Mouse (Mus musculus): Measurements from ENCODE around the gene C1qtnf5.
"Not testable (repeated sequence)": the region's sequence is repeated elsewhere in the genome, so short reads cannot be mapped to it uniquely, and the experiment has no call there.

The C1qtnf5 gene

DNA sequence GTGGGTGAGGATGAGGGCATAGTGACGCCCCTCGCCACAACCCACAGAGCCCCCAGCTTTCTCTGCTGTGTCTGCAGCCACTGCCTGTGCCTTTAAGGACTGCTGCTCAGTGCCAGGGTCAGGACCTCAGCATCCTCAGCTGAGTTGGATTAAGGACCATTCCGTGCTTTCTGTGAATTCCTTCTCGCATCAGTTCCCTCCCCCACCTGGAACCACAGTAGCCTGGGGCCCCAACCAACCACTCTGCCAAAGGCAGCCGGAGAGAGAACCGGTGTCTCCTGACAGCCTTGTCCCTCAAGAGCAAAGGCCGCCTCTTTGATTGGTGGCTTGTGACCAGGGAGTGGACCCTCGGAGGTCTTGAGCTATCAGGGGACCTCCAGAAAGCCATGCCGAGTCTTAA lies 5.6 kb upstream of the C1qtnf5 start, which contains the start of gene Mfrp:
Mfrp (plus strand) TSS at position 240 of the 400 bp plus-strand sequence.
- no peak for ATAC-seq (ENCODE audit: insufficient number of reproducible peaks, low FRiP score, low TSS enrichment)

DNA sequence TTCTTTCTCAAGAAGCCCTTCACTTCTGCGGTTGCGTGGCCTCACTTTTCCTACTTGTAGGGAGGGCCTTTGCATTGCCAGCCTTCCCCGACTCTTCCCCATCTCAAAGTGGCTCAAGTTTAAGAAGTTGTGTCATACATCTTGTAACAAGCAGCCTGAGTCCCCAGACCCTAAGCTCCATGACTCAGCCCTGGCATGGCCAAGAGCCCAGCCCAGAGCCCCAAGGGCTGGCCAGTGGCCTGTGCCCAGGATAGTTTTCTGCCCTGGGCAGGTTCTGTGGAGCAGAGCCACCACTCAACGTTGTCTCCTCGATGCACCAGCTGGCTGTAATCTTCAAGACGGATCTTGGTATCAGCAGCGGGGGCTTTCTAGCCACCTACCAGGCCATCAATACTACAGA lies 2.2 kb upstream of the C1qtnf5 start:
- no peak for ATAC-seq (ENCODE audit: insufficient number of reproducible peaks, low FRiP score, low TSS enrichment)

DNA sequence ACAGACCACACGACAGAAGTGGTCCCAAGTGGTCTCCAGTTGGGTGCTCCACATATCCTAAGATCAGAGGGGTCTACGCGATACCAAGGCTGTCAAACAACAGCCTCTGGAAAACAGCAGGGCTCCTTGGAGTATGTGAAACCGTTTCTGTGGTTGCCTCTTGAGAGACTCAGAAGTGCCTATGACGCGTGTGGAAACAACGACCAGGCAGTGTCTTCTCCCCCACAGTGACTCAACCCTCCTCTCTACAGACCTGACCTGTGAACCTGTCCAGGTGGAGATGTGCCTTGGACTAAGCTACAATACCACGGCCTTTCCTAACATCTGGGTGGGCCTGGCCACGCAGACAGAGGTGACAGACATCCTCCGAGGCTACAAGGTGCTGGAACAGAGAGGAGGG lies 1.3 kb upstream of the C1qtnf5 start:
- ATAC-seq (ENCODE audit: insufficient number of reproducible peaks, low FRiP score, low TSS enrichment) = no peak

DNA sequence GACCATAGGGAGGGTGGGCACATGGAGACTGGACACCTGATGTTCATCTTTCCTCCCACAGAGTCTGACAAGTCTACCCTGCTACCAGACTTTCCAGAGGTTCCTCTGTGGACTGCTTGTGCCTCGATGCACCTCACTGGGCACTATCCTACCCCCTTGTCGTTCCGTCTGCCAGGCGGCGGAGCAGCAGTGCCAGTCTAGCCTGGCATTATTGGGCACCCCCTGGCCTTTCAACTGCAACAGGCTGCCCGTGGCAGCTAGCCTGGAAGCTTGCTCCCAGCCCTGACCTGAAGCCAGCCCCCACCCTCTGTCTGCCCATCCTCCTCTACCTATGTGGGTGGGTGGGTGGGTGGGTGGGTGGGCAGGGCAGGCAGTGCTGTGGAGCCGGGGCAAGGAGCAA lies 863 bp upstream of the C1qtnf5 start:
- no peak for ATAC-seq (ENCODE audit: insufficient number of reproducible peaks, low FRiP score, low TSS enrichment)

DNA sequence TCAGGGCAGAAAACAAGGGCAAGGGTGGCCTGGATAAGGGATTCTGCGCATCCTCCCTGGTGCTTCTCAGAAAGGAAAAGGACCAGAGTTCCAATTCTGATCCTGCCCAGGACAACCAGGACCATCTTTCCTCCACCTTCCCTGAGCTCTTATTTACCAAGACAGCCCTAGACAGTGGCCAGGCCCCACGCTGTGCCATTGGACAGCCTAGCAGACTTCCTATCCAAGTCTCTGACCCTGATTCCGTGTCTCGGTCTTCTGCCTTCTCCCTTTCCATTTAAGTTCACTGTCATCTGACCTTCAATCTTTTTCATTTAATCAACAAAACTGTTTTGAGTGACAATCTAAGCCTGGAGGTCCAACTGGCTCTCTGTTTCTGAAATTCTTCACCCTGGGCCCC lies 449 bp upstream of the C1qtnf5 start:
- no peak for ATAC-seq (ENCODE audit: insufficient number of reproducible peaks, low FRiP score, low TSS enrichment)

DNA sequence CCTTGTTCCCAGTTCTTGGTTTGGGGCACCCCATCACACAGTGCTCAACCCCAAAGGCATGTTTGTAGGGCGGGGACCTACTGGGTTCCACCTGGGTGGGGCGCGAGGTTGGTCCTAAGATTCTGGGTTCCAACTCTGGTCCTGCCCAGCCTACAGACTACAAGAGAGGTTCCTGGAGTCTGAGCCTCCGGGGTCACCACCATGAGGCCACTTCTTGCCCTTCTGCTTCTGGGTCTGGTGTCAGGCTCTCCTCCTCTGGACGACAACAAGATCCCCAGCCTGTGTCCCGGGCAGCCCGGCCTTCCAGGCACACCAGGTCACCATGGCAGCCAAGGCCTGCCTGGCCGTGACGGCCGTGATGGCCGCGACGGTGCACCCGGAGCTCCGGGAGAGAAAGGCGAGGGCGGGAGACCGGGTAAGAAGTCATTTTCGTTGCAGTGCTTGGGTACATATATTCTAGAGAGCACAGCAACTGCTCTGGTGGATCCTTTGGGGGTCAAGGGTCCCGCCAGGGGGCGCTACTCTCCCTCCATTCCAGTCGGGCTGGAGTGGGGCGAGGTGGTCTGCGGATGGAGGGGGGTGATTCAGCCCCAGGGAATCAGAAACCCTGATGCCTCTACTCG lies 623 bp downstream of the C1qtnf5 start:
- no peak for ATAC-seq (ENCODE audit: insufficient number of reproducible peaks, low FRiP score, low TSS enrichment)

DNA sequence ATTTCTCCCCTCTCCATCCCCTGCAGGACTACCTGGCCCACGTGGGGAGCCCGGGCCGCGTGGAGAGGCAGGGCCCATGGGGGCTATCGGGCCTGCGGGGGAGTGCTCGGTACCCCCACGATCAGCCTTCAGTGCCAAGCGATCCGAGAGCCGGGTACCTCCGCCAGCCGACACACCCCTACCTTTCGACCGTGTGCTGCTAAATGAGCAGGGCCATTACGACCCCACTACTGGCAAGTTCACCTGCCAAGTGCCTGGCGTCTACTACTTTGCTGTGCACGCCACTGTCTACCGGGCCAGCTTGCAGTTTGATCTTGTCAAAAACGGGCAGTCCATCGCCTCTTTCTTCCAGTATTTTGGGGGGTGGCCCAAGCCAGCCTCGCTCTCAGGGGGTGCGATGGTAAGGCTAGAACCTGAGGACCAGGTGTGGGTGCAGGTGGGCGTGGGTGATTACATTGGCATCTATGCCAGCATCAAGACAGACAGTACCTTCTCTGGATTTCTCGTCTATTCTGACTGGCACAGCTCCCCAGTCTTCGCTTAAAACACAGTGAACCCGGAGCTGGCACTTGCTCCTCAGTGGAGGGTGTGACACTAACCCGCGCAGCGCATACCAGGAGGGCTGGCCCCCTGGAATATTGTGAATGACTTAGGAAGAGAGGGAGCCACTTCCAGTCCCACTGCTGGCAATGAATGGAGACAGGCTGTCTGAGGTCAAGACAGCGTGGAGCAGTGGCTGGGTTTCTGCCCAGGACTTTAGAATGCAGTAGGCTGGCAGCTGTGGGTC lies 1.4 kb downstream of the C1qtnf5 start:
- ATAC-seq (ENCODE audit: insufficient number of reproducible peaks, low FRiP score, low TSS enrichment) = no peak

DNA sequence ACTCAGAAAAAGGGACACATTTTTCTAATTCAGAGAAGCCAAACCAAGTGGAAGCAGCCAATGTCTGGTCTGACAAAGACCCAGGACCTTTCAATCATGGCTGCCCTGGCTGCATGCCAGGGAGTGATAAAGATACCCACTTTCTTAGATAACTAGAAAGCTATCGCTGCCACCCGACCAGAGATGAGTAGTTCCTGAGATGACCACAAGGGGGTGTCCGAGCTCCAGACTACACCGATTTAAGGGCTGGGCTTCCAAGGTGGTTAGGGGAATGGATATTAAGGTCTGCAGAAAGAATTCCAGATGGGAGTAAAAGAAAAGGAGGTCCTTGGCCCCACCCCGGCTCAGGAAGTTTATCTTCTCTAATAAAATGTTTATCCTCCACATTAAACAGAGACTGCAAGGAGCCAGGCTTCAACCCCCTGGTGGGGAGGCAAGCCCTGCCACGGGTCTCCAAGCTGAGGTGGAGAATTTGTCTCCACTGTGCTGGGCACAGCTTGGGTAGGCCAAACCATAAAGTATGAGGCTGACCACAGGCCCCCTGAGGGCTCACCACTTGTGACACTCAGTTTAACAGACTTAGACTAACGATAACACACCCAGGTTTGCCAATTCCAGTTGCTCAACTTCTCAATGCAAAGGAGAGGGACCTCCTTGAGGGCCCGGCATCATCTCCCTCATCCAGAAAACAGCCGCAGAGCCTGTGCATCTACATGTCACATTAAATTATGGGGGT lies 2.5 kb downstream of the C1qtnf5 start:
- ATAC-seq (ENCODE audit: insufficient number of reproducible peaks, low FRiP score, low TSS enrichment) = no peak

DNA sequence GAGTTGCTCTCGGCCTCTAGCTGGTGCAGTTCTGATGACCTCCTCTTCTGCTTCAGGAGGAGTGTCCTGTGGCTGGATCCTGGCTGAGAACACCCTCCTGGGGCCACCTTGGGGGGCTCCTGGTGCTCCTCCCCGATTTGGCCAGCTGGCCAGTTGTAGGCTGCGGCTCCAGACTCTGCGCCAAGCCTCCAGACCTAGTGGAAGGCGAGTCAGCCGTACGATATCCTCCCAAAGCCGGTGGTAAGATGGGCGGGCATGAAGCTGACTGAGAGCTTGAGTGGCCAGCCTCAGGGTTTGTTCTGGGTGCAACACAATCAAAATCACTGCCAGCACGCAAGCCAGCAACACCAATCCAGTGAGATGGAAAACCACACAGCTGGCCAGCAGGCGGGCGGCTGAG lies 4.9 kb downstream of the C1qtnf5 start:
- ATAC-seq (ENCODE audit: insufficient number of reproducible peaks, low FRiP score, low TSS enrichment) = not testable (repeated sequence)

DNA sequence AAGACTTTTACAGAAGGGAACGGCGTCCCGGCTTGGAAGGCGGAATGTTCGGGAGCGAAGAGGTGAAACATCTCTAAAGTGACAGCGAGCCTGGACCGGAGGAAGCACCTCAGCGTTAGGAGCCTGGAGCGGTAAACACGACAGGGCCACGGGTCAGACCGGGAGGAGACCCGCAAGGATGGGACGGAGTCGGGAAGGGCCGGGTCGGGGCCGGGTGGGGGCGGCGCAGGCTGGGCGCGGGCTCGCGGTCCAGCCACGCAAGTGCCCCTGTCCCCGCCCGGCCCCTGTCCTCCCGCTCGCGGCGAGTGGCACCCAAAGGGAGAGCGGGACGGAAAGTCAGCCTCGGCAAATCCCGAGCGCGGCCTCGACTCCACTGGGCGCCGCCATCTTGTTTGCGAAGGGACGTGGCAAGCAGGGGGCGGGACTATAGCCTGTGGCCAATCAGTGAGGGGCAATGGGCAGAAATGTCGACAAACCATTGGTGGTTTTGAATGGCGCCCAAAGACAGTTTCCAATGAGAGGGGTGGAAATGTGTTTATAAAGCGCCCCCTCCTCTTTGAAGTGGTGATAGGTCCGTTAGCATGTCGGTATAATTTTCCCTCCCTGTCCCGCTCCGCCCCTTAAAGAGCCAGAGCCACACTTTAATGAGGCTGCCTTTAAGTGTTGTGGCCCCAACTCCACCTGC lies 6.2 kb downstream of the C1qtnf5 start, which contains the start of the genes Gm49380 and Rnf26:
Gm49380 (minus strand) TSS at position 396 of the 685 bp plus-strand sequence.
Rnf26 (minus strand) TSS at position 413 of the 685 bp plus-strand sequence.
- peak; percentile 95 for ATAC-seq (ENCODE audit: insufficient number of reproducible peaks, low FRiP score, low TSS enrichment)

DNA sequence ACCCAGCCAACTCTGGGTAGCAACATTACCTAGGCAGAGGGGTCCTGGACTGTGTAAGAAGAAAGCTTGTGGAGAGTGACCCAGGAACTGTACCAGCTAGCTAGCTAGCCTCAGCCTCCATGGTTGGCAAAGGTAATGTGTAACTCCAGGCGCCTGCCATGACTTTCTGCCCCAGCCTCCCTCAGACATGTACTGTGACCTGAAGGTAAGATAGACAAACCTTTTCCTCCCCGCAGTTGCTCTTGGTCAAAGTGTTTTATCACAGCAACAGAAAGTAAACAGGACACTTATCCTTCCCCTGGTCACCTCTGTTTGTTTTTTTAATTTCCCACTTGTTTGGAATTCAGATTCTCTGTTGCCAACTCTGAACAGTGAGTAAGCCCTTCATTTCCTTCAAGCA lies 7.4 kb downstream of the C1qtnf5 start:
- no peak for ATAC-seq (ENCODE audit: insufficient number of reproducible peaks, low FRiP score, low TSS enrichment)

DNA sequence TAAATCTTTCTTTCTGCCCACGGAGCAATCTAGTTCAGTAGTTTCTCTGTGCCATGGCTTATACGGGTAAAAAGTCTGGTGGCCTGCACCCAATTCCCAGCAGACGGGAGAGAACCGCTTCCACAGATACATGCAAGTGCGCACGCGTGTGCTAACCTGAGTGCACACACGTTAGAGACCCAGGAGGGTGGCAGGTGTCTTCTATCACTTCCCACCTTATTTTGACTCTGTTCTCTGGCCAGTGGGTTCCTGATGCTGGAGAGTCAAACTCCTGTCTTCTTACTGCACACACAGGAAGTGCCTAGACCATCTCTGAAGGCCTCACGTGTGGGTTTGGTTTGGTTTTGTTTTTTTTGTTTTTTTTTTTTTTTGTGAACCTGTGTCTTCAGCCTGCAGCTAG lies 8.6 kb downstream of the C1qtnf5 start:
- no peak for ATAC-seq (ENCODE audit: insufficient number of reproducible peaks, low FRiP score, low TSS enrichment)

DNA sequence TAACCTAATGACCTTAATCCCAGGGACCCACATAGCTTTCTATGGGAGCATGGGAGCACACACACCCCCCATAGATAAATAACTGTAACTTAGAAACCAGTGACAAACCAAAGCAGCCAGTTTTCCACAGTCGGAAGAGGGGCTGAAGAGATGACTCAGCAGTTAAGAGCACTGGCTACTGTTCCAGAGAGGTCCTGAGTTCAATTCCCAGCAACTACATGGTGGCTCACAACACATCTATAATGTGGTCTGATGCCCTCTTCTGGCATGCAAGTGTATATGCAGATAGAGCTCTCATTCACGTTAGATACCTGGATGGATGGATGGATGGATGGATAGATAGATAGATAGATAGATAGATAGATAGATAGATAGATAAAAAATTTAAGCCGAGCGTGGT lies 9.1 kb downstream of the C1qtnf5 start:
- no peak for ATAC-seq (ENCODE audit: insufficient number of reproducible peaks, low FRiP score, low TSS enrichment)

DNA sequence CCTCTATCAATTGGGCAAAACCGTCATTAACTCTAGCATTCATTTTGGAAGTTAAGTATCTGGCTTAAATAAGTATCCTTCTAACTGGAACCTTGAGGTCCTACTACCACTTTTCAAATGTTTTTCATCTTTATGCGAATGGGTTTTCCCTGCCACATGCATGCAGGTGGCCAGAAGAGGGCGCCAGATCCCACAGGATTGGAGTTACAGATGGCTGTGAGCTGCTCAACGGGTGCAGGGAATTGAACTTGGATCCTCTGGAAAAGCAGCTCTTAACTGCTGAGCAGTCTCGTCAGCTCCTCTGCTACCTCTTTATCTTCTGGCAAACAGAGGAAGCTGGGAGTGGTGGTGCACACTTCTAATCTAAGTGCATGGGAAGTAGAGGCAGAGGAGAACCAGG lies 12.0 kb downstream of the C1qtnf5 start:
- ATAC-seq (ENCODE audit: insufficient number of reproducible peaks, low FRiP score, low TSS enrichment) = no peak

DNA sequence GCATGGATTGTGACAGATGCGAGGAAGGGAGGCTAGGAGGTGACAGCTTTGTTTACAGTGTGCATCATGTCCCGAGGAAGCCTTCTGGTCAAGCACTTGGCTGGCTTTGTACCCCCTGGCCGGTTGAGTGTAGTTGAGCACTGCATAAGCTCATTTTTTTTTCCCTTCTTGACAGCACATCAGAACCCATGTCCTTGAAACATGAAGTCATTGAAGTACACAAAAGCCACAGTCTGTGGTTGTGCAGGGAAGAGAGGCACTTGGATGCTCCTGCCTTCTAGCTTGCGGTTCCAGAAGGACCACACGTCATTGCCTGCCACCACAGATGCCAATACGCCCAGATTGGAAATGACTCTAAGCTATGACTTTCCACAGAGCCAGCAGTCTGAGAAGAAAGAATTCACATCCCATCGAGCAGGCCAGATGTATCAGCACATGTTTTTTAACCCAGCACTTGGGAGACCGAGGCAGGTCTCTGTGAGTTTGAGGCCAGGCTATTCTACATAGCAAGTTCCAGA lies 13.0 kb downstream of the C1qtnf5 start:
- no peak for ATAC-seq (ENCODE audit: insufficient number of reproducible peaks, low FRiP score, low TSS enrichment)

DNA sequence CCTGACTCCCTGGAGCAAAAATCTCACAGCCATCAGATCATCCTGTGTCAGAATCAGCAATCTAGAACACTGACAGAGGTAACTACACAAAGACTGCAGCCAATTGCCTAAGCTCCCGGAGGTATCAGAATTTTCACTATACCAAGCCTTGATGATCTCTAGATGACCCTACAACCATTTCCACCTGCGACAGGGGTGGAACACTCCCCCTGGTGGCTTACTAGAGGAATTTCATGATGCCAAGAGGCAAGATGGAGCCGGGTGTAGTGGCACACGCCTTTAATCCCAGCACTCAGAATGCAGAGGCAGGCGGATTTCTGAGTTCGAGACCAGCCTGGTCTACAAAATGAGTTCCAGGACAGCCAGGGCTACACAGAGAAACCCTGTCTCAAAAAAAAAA lies 17.3 kb downstream of the C1qtnf5 start:
- no peak for ATAC-seq (ENCODE audit: insufficient number of reproducible peaks, low FRiP score, low TSS enrichment)

DNA sequence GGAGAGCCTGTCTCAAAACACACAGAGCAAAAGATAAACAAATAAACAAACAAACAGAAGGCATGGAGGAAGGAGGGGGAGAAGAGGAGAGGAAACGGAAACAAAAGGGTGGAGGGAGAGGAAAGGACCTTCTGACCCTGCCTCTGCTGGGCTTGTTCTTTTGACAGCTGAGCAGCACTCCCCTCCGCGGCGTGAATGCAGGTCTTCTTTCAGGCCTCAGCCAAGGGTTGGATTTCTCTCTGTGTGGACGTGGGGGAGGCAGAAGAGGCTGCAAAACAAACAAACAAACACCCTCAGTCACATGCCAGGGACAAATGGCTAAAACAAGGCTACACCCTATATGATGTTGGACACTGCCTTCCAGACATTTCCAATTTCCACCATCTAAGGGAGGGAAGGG lies 18.0 kb downstream of the C1qtnf5 start:
- no peak for ATAC-seq (ENCODE audit: insufficient number of reproducible peaks, low FRiP score, low TSS enrichment)

DNA sequence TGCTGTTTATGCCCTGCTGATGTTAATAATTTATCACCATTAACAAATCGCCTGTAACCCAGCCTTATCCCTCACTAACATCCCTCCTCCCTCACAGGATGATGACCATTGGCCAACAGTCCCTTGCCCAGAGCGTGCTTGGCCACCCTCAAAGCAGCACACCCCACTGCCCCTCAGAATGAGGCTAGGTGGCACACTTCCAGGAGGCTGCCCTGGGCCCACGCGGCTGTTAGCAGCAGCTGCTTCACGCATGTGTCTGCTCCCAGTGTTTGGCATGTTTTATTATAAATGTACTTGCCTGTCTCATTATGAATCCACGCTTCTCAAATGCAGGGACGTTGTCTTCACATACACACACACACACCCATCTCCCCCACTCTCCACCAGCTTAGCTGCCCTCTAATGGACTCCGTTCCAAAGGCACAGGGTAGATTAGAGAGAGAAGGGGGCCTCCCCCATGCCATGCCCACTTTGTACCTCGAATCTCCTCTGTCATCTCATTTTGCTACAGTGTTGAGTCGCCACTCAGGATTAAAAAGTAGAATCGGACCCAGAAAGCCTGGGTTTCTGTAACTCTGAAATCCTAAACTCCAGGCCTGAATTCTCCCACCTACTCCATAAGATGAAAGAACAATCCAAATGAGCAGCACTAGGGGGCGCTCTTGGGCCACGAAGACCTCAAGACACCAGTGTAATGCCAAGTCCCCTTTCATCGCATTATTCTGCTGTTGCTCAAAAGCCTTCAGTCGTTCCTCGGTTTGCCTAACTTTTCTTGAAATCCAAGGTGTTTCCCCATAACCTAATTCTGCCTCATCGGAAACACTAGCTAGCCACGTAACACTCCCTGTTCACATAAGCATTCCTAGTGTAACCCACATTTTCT lies 18.7 kb downstream of the C1qtnf5 start:
- ATAC-seq (ENCODE audit: insufficient number of reproducible peaks, low FRiP score, low TSS enrichment) = peak; percentile 74; the same call in 1 of the 2 replicates

DNA sequence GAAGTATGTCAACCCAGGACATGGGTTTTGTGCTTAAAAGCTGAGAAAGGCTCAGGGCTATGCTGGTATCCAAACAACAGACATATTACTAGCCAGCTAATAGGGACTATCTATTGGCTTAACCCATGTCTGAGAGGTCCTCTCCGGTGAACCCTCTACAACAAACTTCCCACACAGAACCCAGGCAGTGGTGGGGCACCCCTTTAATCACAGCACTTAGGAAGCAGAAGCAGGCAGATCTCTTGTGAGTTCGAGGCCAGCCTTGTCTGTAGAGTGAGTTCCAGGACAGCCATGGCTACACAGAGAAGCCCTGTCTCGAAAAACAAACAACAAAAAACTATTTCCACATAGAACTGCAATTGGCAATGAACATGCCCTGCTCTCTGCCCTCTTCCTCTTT lies 19.7 kb downstream of the C1qtnf5 start:
- ATAC-seq (ENCODE audit: insufficient number of reproducible peaks, low FRiP score, low TSS enrichment) = no peak

All from cerebellum, adult (tissue).